Comparison of ENCODE assay signal across 24 mouse cellular contexts in genomic region chr15:88035486-88035885, GRCm38 (mm10).
DNase-seq lines count a peak whose midpoint lies in the region; ATAC-seq and TF ChIP-seq lines count a peak whose summit lies in the region.
"Had no signal": no experiment of that assay in that cellular context is flagged by ENCODE, and none has a peak within 500 bp of the region (broad histone marks: within the 10 kb centered on the region; RNA-seq: fewer than 3 reads in every experiment).

No protein-coding gene starts in this region.

- no peak for ATAC-seq in hindbrain, embryonic 12.5 days (ENCODE audit: low FRiP score)
- ATAC-seq in hindbrain, embryonic 14.5 days (ENCODE audit: low FRiP score): no peak
- no peak for ATAC-seq in stomach, embryonic 16.5 days (ENCODE audit: insufficient read depth, low FRiP score)
- ATAC-seq in stomach, postnatal 0 days (ENCODE audit: low FRiP score, low TSS enrichment): no peak
- ATAC-seq: activated CD4-positive, CD25-positive, alpha-beta regulatory T cell, adult 4 months; CD4-positive, CD25-positive, alpha-beta regulatory T cell, adult 4 months; Patski had no signal

- no peaks in the 10 kb centered on the region for H3K9me3 ChIP-seq in hindbrain, embryonic 12.5 days (replicated peaks)
- H3K9me3 ChIP-seq in hindbrain, embryonic 14.5 days (ENCODE audit: control insufficient read depth, low read length): no peaks in the 10 kb centered on the region
- no peaks in the 10 kb centered on the region for H3K9me3 ChIP-seq in stomach, embryonic 16.5 days (replicated peaks; ENCODE audit: control insufficient read depth, low read length)
- H3K9me3 ChIP-seq in stomach, postnatal 0 days (ENCODE audit: control insufficient read depth, low read length): no peaks in the 10 kb centered on the region
- H3K9me3 ChIP-seq: embryonic facial prominence, embryonic 10.5 days; embryonic facial prominence, embryonic 12.5 days; forebrain, embryonic 13.5 days; forebrain, embryonic 15.5 days had no signal

- WGBS in hindbrain, embryonic 12.5 days: 81% methylated on average over 8 of the region's 8 CpGs
- 79% methylated on average over 8 of the region's 8 CpGs for WGBS in hindbrain, embryonic 14.5 days
- WGBS in stomach, embryonic 16.5 days: 31% methylated on average over 8 of the region's 8 CpGs
- 33% methylated on average over 8 of the region's 8 CpGs for WGBS in stomach, postnatal 0 days

- TF ChIP-seq CTCF in stomach, postnatal 0 days (IDR thresholded peaks at IDR 0.05; ENCODE audit: low read depth): no peak

- TF ChIP-seq EP300 in stomach, postnatal 0 days (optimal IDR thresholded peaks at IDR 0.05): no peak

- peak; percentile 87 for DNase-seq in heart, adult 11 months
- no peak for DNase-seq in heart, postnatal 4 days
- DNase-seq in hindbrain, embryonic 14.5 days (ENCODE audit: low spot score): no peak
- DNase-seq in stomach, postnatal 0 days (ENCODE audit: low spot score): no peak
- DNase-seq: adrenal gland, adult 8-10 months; adrenal gland, postnatal 14 days; adrenal gland, postnatal 36 days; B cell, adult 2 months; cerebellum, adult 11-12 months; cerebellum, adult 2 months; cerebellum, adult 9-10 months; cerebellum, postnatal 10 days; cerebellum, postnatal 25 days had no signal

- H3K36me3 ChIP-seq in hindbrain, embryonic 12.5 days: no peaks in the 10 kb centered on the region
- no peaks in the 10 kb centered on the region for H3K36me3 ChIP-seq in hindbrain, embryonic 14.5 days (replicated peaks; ENCODE audit: control insufficient read depth, insufficient read depth)
- no peaks in the 10 kb centered on the region for H3K36me3 ChIP-seq in stomach, embryonic 16.5 days (ENCODE audit: control insufficient read depth, insufficient read depth, low read length)
- no peaks in the 10 kb centered on the region for H3K36me3 ChIP-seq in stomach, postnatal 0 days (ENCODE audit: control insufficient read depth, insufficient read depth, low read length)
- H3K36me3 ChIP-seq: embryonic facial prominence, embryonic 10.5 days; embryonic facial prominence, embryonic 12.5 days; forebrain, embryonic 15.5 days; G1E had no signal

- peaks cover 16% of the 10 kb centered on the region for H3K4me1 ChIP-seq in hindbrain, embryonic 12.5 days
- H3K4me1 ChIP-seq in hindbrain, embryonic 14.5 days (replicated peaks; ENCODE audit: control insufficient read depth, insufficient read depth, low read length): peaks cover 9% of the 10 kb centered on the region
- H3K4me1 ChIP-seq in stomach, embryonic 16.5 days (ENCODE audit: control insufficient read depth, insufficient read depth, low read length): 0 out of 2 replicates have a peak, but pooled peaks cover 7% of the 10 kb centered on the region
- H3K4me1 ChIP-seq in stomach, postnatal 0 days (replicated peaks; ENCODE audit: control insufficient read depth, insufficient read depth): no peaks in the 10 kb centered on the region
- H3K4me1 ChIP-seq: embryonic facial prominence, embryonic 12.5 days had no signal

- H3K4me3 ChIP-seq in hindbrain, embryonic 12.5 days: no peak overlapping the region
- H3K4me3 ChIP-seq in hindbrain, embryonic 14.5 days (replicated peaks; ENCODE audit: low read length): no peak overlapping the region
- H3K4me3 ChIP-seq in stomach, embryonic 16.5 days (replicated peaks; ENCODE audit: low read length): no peak overlapping the region
- no peak overlapping the region for H3K4me3 ChIP-seq in stomach, postnatal 0 days (ENCODE audit: low read depth, low read length)
- H3K4me3 ChIP-seq: embryonic facial prominence, embryonic 10.5 days; embryonic facial prominence, embryonic 12.5 days; forebrain, embryonic 13.5 days; forebrain, embryonic 15.5 days had no signal

- H3K27me3 ChIP-seq in hindbrain, embryonic 12.5 days: no peaks in the 10 kb centered on the region
- H3K27me3 ChIP-seq in hindbrain, embryonic 14.5 days (ENCODE audit: control insufficient read depth, insufficient read depth, low read length): no peaks in the 10 kb centered on the region
- H3K27me3 ChIP-seq in stomach, embryonic 16.5 days (ENCODE audit: control insufficient read depth, insufficient read depth, low read length): no peaks in the 10 kb centered on the region
- no peaks in the 10 kb centered on the region for H3K27me3 ChIP-seq in stomach, postnatal 0 days (ENCODE audit: control insufficient read depth, insufficient read depth, low read length)
- H3K27me3 ChIP-seq: CH12.LX; embryonic facial prominence, embryonic 12.5 days; forebrain, embryonic 13.5 days; forebrain, embryonic 15.5 days had no signal

- no peak overlapping the region for H3K4me2 ChIP-seq in hindbrain, embryonic 12.5 days (replicated peaks)
- no peak overlapping the region for H3K4me2 ChIP-seq in hindbrain, embryonic 14.5 days (replicated peaks)
- H3K4me2 ChIP-seq in stomach, embryonic 16.5 days (ENCODE audit: low read depth, low read length): no peak overlapping the region
- no peak overlapping the region for H3K4me2 ChIP-seq in stomach, postnatal 0 days (replicated peaks; ENCODE audit: low read depth)
- H3K4me2 ChIP-seq: embryonic facial prominence, embryonic 12.5 days; forebrain, embryonic 13.5 days; forebrain, embryonic 15.5 days had no signal

- no peak overlapping the region for H3K9ac ChIP-seq in hindbrain, embryonic 12.5 days
- H3K9ac ChIP-seq in hindbrain, embryonic 14.5 days: no peak overlapping the region
- no peak overlapping the region for H3K9ac ChIP-seq in stomach, embryonic 16.5 days (ENCODE audit: low read length)
- H3K9ac ChIP-seq in stomach, postnatal 0 days (ENCODE audit: low read length): no peak overlapping the region
- H3K9ac ChIP-seq: embryonic facial prominence, embryonic 12.5 days; forebrain, embryonic 13.5 days; forebrain, embryonic 15.5 days had no signal

- H3K27ac ChIP-seq in hindbrain, embryonic 12.5 days: peak overlapping the region; percentile 3; the same call in 1 of the 2 replicates
- no peak overlapping the region for H3K27ac ChIP-seq in hindbrain, embryonic 14.5 days
- 0 out of 2 replicates have a peak overlapping the region, but pooled peaks have one; percentile 38 for H3K27ac ChIP-seq in stomach, embryonic 16.5 days (ENCODE audit: low read length)
- no peak overlapping the region for H3K27ac ChIP-seq in stomach, postnatal 0 days (replicated peaks)
- H3K27ac ChIP-seq: embryonic facial prominence, embryonic 10.5 days; embryonic facial prominence, embryonic 12.5 days had no signal

Comparison
In these comparisons a context has a peak if more than half of its experiments do, and no peak if none do; other contexts are left out.
1. H3K27ac ChIP-seq: peak in hindbrain, embryonic 12.5 days (single experiment) and stomach, embryonic 16.5 days (single experiment); none in hindbrain, embryonic 14.5 days (single experiment) and stomach, postnatal 0 days (single experiment).